Mouse (Mus musculus): ENCODE data around the gene Abcc2.

Gene Abcc2

GRCm38 (mm10) chr19:43781980-43782379, at the start of gene Abcc2:
Gene Abcc2 (plus strand): TSS chr19:43782192.
- in situ Hi-C loops (cut with MboI; ENCODE audit: low pct_unique_long_range_greater_than_20kb in 1 of 2, low sequenced_read_pairs in 2 of 2, unreplicated experiment in 1 of 2): no loop called here

DNA sequence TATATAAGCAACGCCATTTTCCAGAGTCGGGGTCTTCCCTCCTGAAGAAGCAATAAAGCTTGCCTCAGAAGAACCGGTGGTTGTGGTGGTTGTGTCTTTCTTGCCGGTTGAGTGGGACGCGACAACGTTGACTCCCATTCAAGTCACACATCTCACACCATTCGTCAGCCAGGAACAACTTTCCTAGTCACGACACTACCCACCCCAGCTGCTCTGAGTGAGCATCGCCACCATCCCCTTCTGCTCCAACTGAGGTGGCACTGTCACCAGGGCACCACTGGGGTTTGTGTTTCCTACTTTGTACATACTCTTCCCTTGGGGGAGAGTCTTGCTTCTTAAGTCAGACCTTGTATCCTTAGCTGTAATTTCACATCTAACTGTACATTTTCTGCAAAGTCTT, 43.6 kb upstream of the Abcc2 start:
- in situ Hi-C loops (cut with MboI; ENCODE audit: low pct_unique_long_range_greater_than_20kb in 1 of 2, low sequenced_read_pairs in 2 of 2, unreplicated experiment in 1 of 2): no loop called here

DNA sequence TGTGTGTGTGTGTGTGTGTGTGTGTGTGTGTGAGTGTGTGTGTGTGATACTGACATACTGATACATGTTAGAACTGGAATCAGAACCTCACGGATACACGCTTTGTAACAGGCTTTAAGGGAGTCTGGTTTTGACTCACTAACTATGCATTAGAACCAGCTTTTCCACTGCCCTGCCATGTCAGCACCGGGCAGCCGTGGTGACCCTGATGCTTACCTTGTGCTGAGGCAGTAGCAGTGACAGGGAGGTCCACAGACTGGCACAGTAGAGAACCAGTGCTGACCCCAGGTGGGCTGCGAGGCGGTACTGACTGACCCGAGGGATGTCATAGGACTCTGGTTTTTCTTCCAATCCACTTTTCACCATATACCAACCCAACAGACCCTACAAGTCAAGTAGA, 38.6 kb upstream of the Abcc2 start:
- in situ Hi-C loops (cut with MboI; ENCODE audit: low pct_unique_long_range_greater_than_20kb in 1 of 2, low sequenced_read_pairs in 2 of 2, unreplicated experiment in 1 of 2): no loop called here

- in situ Hi-C loops (cut with MboI; ENCODE audit: low pct_unique_long_range_greater_than_20kb in 1 of 2, low sequenced_read_pairs in 2 of 2, unreplicated experiment in 1 of 2): no loop called here
Measured at GRCm38 (mm10) chr19:43745740-43746139, 36.3 kb upstream of the Abcc2 start.

GRCm38 (mm10) chr19:43747877-43748276, 34.1 kb upstream of the Abcc2 start:
- in situ Hi-C loops (cut with MboI; ENCODE audit: low pct_unique_long_range_greater_than_20kb in 1 of 2, low sequenced_read_pairs in 2 of 2, unreplicated experiment in 1 of 2): no loop called here

- in situ Hi-C loops (cut with MboI; ENCODE audit: low pct_unique_long_range_greater_than_20kb in 1 of 2, low sequenced_read_pairs in 2 of 2, unreplicated experiment in 1 of 2): loop anchor here in 1 of 2 experiments (5.0 kb wide), 2 partner anchors 123 to 212 kb away; no protein-coding TSS in a partner anchor
Measured at GRCm38 (mm10) chr19:43750008-43750407, 32.0 kb upstream of the Abcc2 start.

GRCm38 (mm10) chr19:43752489-43753225, 29.3 kb upstream of the Abcc2 start, which contains the start of the genes Cutc and Cox15:
Gene Cutc (plus strand): TSS chr19:43752996.
Gene Cox15 (minus strand): TSS chr19:43753000.
- in situ Hi-C loops (cut with MboI; ENCODE audit: low pct_unique_long_range_greater_than_20kb in 1 of 2, low sequenced_read_pairs in 2 of 2, unreplicated experiment in 1 of 2): loop anchor here in 1 of 2 experiments (5.0 kb wide), 2 partner anchors 125 to 210 kb away; no protein-coding TSS in a partner anchor

DNA sequence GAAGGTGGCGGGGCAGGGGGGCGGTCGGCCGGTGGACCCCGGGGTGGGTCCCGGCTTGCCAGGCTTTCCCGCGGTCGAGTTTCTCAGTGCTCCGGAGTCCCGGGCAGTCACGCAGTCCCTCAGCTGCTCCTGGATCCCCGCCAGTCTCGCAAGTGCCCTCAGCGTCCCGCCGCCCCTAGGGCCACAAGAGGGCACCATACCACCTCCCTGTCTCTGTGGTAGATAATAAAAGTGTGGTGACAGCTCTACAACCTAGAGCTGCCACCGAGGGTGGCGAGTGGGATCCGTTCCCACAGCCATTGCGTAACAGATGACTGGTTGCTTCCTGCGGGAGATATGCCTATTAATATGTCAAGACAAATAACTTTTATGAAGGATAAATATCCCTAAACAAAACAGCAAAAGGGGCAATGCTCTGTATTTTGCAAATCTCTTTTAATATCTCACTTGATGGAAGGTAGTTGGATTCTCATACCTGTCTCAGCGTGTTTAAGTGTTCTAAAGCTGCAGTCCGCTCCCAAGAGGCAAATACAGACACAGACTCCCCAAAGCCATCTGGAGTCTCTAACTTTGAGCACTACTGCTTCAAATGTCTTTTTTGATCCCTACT, 28.7 kb upstream of the Abcc2 start:
- in situ Hi-C loops (cut with MboI; ENCODE audit: low pct_unique_long_range_greater_than_20kb in 1 of 2, low sequenced_read_pairs in 2 of 2, unreplicated experiment in 1 of 2): loop anchor here in 1 of 2 experiments (5.0 kb wide), 2 partner anchors 126 to 209 kb away; no protein-coding TSS in a partner anchor

- in situ Hi-C loops (cut with MboI; ENCODE audit: low pct_unique_long_range_greater_than_20kb in 1 of 2, low sequenced_read_pairs in 2 of 2, unreplicated experiment in 1 of 2): loop anchor here in 1 of 2 experiments (5.0 kb wide), 2 partner anchors 127 to 208 kb away; no protein-coding TSS in a partner anchor
Measured at GRCm38 (mm10) chr19:43754237-43754636, 27.8 kb upstream of the Abcc2 start.

DNA sequence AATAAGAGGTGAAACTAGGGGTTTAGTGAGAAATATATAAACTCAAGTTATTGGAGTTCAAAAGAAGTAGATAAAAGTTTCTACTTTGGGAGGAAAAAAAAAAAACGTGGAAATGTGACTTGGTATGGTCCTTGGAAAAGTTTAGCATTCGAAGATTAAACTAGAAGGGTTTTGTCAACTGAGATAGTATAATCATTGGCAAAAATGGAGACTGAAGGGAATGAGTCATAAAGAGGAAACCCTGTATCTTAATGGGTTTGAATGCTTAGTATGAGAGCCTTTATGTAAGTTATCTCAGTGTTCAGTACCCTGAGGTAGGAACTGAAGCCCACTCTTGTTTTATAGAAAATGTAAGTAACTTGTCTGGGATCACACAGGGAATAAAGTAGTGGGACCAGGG, 27.1 kb upstream of the Abcc2 start:
- in situ Hi-C loops (cut with MboI; ENCODE audit: low pct_unique_long_range_greater_than_20kb in 1 of 2, low sequenced_read_pairs in 2 of 2, unreplicated experiment in 1 of 2): loop anchor here in 1 of 2 experiments (5.0 kb wide), 2 partner anchors 128 to 207 kb away; no protein-coding TSS in a partner anchor

DNA sequence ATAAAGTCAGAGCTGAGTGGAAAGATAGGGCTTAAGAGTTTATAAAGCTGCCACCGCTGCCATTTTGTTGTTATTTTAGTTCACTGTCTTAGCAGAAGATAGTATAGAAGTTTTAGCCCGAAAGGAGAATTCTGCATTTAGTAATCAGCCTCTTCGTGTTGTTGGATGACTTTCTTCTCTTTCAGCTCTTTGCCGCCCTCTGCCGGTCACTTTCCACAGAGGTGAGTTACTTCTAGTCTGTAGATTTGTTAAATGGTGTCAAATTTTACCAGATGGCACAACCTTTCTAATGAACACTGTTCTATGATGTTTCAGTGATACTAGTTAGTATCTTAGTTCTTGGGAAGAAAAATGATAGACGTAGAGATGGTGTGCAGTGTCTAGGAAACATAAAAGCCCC, 21.5 kb upstream of the Abcc2 start:
- in situ Hi-C loops (cut with MboI; ENCODE audit: low pct_unique_long_range_greater_than_20kb in 1 of 2, low sequenced_read_pairs in 2 of 2, unreplicated experiment in 1 of 2): no loop called here

DNA sequence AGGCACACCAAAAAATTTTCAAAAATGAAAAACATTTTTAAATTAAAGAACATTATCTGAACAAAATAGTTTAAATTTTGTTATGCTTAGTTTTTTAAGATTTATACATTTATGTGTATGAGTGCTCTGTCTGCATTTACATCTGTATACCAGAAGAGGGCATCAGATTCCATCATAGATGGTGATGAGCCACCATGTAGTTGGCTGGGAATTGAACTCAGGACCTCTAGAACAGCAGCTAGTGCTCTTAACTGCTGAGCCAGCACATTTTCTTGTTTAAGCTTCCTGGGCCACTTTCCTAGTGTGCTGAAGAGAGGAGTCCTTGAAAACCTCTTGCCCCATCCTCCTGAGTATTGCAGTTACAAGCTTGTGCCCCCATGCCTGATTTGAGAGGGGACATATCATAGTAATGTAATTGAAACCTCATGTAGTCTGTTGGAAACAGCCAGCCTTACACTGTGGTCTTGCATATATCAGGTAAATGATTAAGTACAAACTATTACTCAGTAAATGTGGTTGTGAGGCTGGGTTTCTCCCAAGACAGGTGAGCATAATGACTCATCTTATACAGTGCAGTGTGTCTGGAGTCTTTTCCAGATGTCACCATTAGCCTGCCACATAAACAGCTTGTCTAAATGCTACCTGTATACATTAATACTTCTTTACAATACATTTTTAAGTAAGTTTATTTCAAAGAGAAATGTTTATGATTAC, 20.3 kb upstream of the Abcc2 start:
- in situ Hi-C loops (cut with MboI; ENCODE audit: low pct_unique_long_range_greater_than_20kb in 1 of 2, low sequenced_read_pairs in 2 of 2, unreplicated experiment in 1 of 2): no loop called here

- in situ Hi-C loops (cut with MboI; ENCODE audit: low pct_unique_long_range_greater_than_20kb in 1 of 2, low sequenced_read_pairs in 2 of 2, unreplicated experiment in 1 of 2): no loop called here
Measured at GRCm38 (mm10) chr19:43762410-43762809, 19.6 kb upstream of the Abcc2 start.

DNA sequence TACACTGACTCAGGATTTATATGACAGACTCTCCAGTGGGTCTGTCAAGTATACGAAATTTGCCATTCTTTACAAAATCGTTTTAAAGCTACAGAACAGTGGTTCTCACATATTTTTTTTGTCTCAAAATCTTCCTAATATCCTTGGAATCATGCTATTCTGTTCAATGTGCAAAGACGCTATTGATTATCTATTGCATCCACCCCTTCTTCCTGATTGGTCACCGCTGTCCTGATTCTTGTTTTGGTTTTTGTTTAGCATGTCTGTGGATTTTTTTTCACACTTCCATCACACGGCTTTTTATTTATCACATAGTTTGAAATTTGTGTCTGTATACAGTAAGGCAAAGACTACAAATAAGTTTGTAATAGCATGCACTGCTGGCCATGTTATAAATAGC, 15.5 kb upstream of the Abcc2 start:
- in situ Hi-C loops (cut with MboI; ENCODE audit: low pct_unique_long_range_greater_than_20kb in 1 of 2, low sequenced_read_pairs in 2 of 2, unreplicated experiment in 1 of 2): no loop called here

- in situ Hi-C loops (cut with MboI; ENCODE audit: low pct_unique_long_range_greater_than_20kb in 1 of 2, low sequenced_read_pairs in 2 of 2, unreplicated experiment in 1 of 2): no loop called here
Measured at GRCm38 (mm10) chr19:43767549-43768322, 14.3 kb upstream of the Abcc2 start.

DNA sequence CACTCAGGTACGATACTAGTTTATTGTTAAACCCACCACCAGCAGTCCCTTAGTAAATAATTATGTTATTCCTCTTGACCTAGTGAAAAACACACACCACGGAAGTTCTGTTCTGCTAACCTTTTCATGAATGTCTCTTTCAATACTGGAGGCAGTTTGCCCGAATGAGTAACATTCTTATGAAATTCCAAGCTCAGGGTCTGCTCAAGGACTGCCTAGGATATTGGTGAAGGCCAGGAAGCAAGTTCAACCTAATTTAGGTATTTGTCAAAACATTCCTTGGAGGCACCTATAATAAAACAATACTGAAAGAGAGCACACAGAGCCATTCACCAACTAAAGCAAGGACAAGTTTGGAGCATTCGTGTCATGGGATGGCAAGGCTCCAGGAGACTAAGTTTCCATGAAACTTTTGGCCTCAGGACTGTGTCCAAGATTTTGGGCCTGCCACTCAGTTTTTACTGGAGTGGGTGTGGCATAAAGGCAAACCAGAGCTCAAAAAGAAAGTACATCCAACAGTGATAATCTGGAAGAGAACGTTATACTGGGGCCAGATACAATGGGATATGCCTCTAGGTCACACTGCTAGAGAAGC, 12.5 kb upstream of the Abcc2 start:
- in situ Hi-C loops (cut with MboI; ENCODE audit: low pct_unique_long_range_greater_than_20kb in 1 of 2, low sequenced_read_pairs in 2 of 2, unreplicated experiment in 1 of 2): no loop called here

- in situ Hi-C loops (cut with MboI; ENCODE audit: low pct_unique_long_range_greater_than_20kb in 1 of 2, low sequenced_read_pairs in 2 of 2, unreplicated experiment in 1 of 2): no loop called here
Measured at GRCm38 (mm10) chr19:43770584-43770983, 11.4 kb upstream of the Abcc2 start.

- in situ Hi-C loops (cut with MboI; ENCODE audit: low pct_unique_long_range_greater_than_20kb in 1 of 2, low sequenced_read_pairs in 2 of 2, unreplicated experiment in 1 of 2): no loop called here
Measured at GRCm38 (mm10) chr19:43771499-43771969, 10.5 kb upstream of the Abcc2 start.
